Mouse (Mus musculus) cortical plate, adult 2 months (tissue): ENCODE results near the gene St3gal3. TPM values are rescaled to one million over a fixed set of nuclear protein-coding genes. Genes with fewer than 3 reads are reported as not detected.

Experiments used
- H3K27ac ChIP-seq: fragments of 200-500 bp; 2 replicates; pipeline ENCODE4 v1.5.1; 2012; ENCODE audit warnings: low read length, control low read depth, inconsistent platforms; ENCODE audit not compliant: insufficient read depth
- H3K4me1 ChIP-seq: fragments of 200-500 bp; 2 replicates; pipeline ENCODE4 v1.6.1; 2011; ENCODE audit warnings: low read length; ENCODE audit not compliant: control insufficient read depth, insufficient read depth
- H3K4me3 ChIP-seq: fragments of 200-500 bp; 2 replicates; pipeline ENCODE4 v1.5.1; 2011; ENCODE audit warnings: mild to moderate bottlenecking, low read length, control low read depth; ENCODE audit not compliant: insufficient read depth
- CTCF ChIP-seq: fragments of 200-500 bp; IDR thresholded peaks from 2 replicates; pipeline ENCODE4 v1.5.1; 2011; ENCODE audit warnings: mild to moderate bottlenecking, control low read depth, low read length; ENCODE audit not compliant: insufficient read depth; ENCODE audit errors: extremely low read depth
- POLR2A ChIP-seq: fragments of 200-500 bp; IDR thresholded peaks from 2 replicates; pipeline ENCODE4 v1.6.1; 2011; ENCODE audit warnings: mild to moderate bottlenecking, low read length, control low read depth; ENCODE audit not compliant: insufficient read depth; ENCODE audit errors: extremely low read depth
- polyA plus RNA-seq: library from polyadenylated mRNA; depleted of rRNA; stranded (reverse); fragments of >200 nt; gene quantifications from 2 replicates; pipeline ENCODE4 v1.2.3, GENCODE M21; 2012; rRNA removed

St3gal3 gene
- polyA plus RNA-seq, 1 experiment: 52.3 TPM

- TF ChIP-seq POLR2A (no peak), CTCF (no peak)
- Histone ChIP-seq H3K27ac (no peak overlapping the region), H3K4me3 (no peak overlapping the region), H3K4me1 (0 out of 2 replicates have a peak, but pooled peaks cover 3% of the 10 kb centered on the region)
These were observed 244.7 kb downstream of the St3gal3 start for GRCm38 (mm10) chr4:117890031-117890430.

- TF ChIP-seq CTCF (no peak), POLR2A (no peak)
- Histone ChIP-seq H3K4me1 (peaks cover 3% of the 10 kb centered on the region; the same call in 1 of the 2 replicates), H3K4me3 (no peak overlapping the region), H3K27ac (no peak overlapping the region)
These were observed 245.2 kb downstream of the St3gal3 start for GRCm38 (mm10) chr4:117889471-117889870.

- Histone ChIP-seq H3K4me3 (peak overlapping the region; percentile 47; the same call in 1 of the 2 replicates), H3K27ac (no peak overlapping the region), H3K4me1 (peaks cover 6% of the 10 kb centered on the region; the same call in 1 of the 2 replicates)
- TF ChIP-seq CTCF (no peak), POLR2A (no peak)
These were observed 246.8 kb downstream of the St3gal3 start for GRCm38 (mm10) chr4:117887920-117888319.

GRCm38 (mm10) chr4:117887133-117887532, 247.6 kb downstream of the St3gal3 start, which contains the start of gene Atp6v0b:
Atp6v0b (minus strand) TSS chr4:117887333.
- Histone ChIP-seq H3K27ac (peak within 1 kb of the TSS; percentile 61), H3K4me3 (peak within 1 kb of the TSS; percentile 47), H3K4me1 (peaks cover 6% of the 10 kb centered on the region; the same call in 1 of the 2 replicates)
- TF ChIP-seq CTCF (no peak), POLR2A (peak; percentile 87)

- H3K4me1 ChIP-seq: peaks cover 6% of the 10 kb centered on the region
- H3K4me3 ChIP-seq: peak overlapping the region; percentile 47
- H3K27ac ChIP-seq: peak overlapping the region; percentile 61
- no peak for TF ChIP-seq POLR2A
- TF ChIP-seq CTCF: no peak
These were observed 248.1 kb downstream of the St3gal3 start for GRCm38 (mm10) chr4:117886644-117887043.

- TF ChIP-seq POLR2A (no peak), CTCF (no peak)
- H3K4me3 ChIP-seq: peak overlapping the region; percentile 47
- H3K4me1 ChIP-seq: peaks cover 6% of the 10 kb centered on the region
- no peak overlapping the region for H3K27ac ChIP-seq
These were observed 248.7 kb downstream of the St3gal3 start for GRCm38 (mm10) chr4:117885994-117886393.

GRCm38 (mm10) chr4:117885093-117885492, 249.6 kb downstream of the St3gal3 start:
- H3K27ac ChIP-seq: no peak overlapping the region
- H3K4me3 ChIP-seq: peak overlapping the region; percentile 47; the same call in 1 of the 2 replicates
- H3K4me1 ChIP-seq: peaks cover 6% of the 10 kb centered on the region
- TF ChIP-seq POLR2A (no peak), CTCF (no peak)

GRCm38 (mm10) chr4:117884146-117884545, 250.6 kb downstream of the St3gal3 start:
- TF ChIP-seq POLR2A: no peak
- TF ChIP-seq CTCF: no peak
- H3K4me1 ChIP-seq: peaks cover 6% of the 10 kb centered on the region
- H3K27ac ChIP-seq: no peak overlapping the region

GRCm38 (mm10) chr4:117882701-117883691, 251.7 kb downstream of the St3gal3 start, which contains the start of gene B4galt2:
B4galt2 (minus strand) TSS chr4:117883487.
- Histone ChIP-seq H3K4me1 (peaks cover 6% of the 10 kb centered on the region), H3K4me3 (peak within 1 kb of the TSS; percentile 92), H3K27ac (peak within 1 kb of the TSS; percentile 48)
- TF ChIP-seq CTCF (no peak), POLR2A (peak; percentile 60; the same call in 1 of the 2 replicates)

More at GRCm38 (mm10) chr4:117884146-117884545, 250.6 kb downstream of the St3gal3 start:
- H3K4me3 ChIP-seq: peak overlapping the region; percentile 92; the same call in 1 of the 2 replicates

Other genes starting within 250 kb of the St3gal3 start
- 800 and 801 TPM in 2 replicates for gene Atp6v0b, start 247.6 kb downstream of the St3gal3 start, polyA plus RNA-seq
- 13.8 and 14.4 TPM in 2 replicates for gene Dph2, start 242.9 kb downstream of the St3gal3 start, polyA plus RNA-seq
- gene Ipo13, start 219.9 kb downstream of the St3gal3 start, polyA plus RNA-seq: 124 and 127 TPM in 2 replicates
- gene Artn, start 205.2 kb downstream of the St3gal3 start, polyA plus RNA-seq: 0.65 and 0.78 TPM in 2 replicates
- gene Kdm4a, start 45.1 kb upstream of the St3gal3 start, polyA plus RNA-seq: 35.3 and 37.8 TPM in 2 replicates
- gene Ptprf, start 156.5 kb upstream of the St3gal3 start, polyA plus RNA-seq: 39.9 and 42.3 TPM in 2 replicates